Mouse (Mus musculus): Measurements from ENCODE around the gene Dennd6a. TPM values are rescaled to one million over a fixed set of nuclear protein-coding genes. Genes with fewer than 3 reads are reported as not detected.

Gene Dennd6a
- total RNA-seq, 4 experiments from 2014 or later = 31.6 to 44.2 (median 40.0) TPM

Small RNA genes lying within 50 kb of the gene (microRNA-seq; reads per million reads assigned to microRNA genes)
- 0.17 to 0.18 reads per million in 2 experiments for gene Mir7672

Other genes with a start within 250 kb of the Dennd6a start
- gene Slmap, start 38.9 kb upstream of the Dennd6a start, total RNA-seq (2022) = 10 to 100 TPM; 71.2 to 93.9 (median 81.5) TPM
- gene Arf4, start 64.2 kb downstream of the Dennd6a start, total RNA-seq (2022) = 100 to 1,000 TPM; 158 to 182 (median 166) TPM
- gene Pde12, start 96.0 kb downstream of the Dennd6a start, total RNA-seq (2022) = 10 to 100 TPM in 2 of 4 experiments, 1 to 10 TPM in 2; 9.7 to 11.6 (median 10.4) TPM
- gene Dnah12, start 119.4 kb downstream of the Dennd6a start, total RNA-seq (2022) = under 1 TPM; 0.06 to 0.21 (median 0.09) TPM